Mouse (Mus musculus): ENCODE measurements around the gene Vstm2a. TPM values are rescaled to one million over a fixed set of nuclear protein-coding genes. Genes with fewer than 3 reads are reported as not detected.

Vstm2a gene
- not detected for total RNA-seq (2023)

GRCm38 (mm10) chr11:16257473-16257921, at the start of gene Vstm2a:
Vstm2a (plus strand) TSS chr11:16257724.

All from monocyte, adult 59 days (primary cell).